Mouse (Mus musculus) neural tube, embryonic 11.5 days (tissue): ENCODE data around the gene Olfr180. TPM values are rescaled to one million over a fixed set of nuclear protein-coding genes. Genes with fewer than 3 reads are reported as not detected.

Experiments
- ATAC-seq: fragments of 200-750 bp; cut with Nextera tagmentation; 2 replicates; pipeline ENCODE4 v1.8.0; 2017; ENCODE audit warnings: moderate number of reproducible peaks, mild to moderate bottlenecking, moderate TSS enrichment, moderate library complexity; ENCODE audit not compliant: insufficient read depth, low FRiP score, low TSS enrichment
- DNase-seq: peaks from one replicate; pipeline ENCODE4 v3.0.0-alpha.2; 2015; ENCODE audit warnings: low spot score
- H3K27ac ChIP-seq: fragments of 300-500 bp; sonication (generic); 2 replicates; pipeline ENCODE4 v1.5.1; 2014; ENCODE audit warnings: low read depth, mild to moderate bottlenecking, low read length
- H3K27me3 ChIP-seq: fragments of 300-500 bp; sonication (generic); 2 replicates; pipeline ENCODE4 v1.6.1; 2014; ENCODE audit warnings: mild to moderate bottlenecking, low read length, mixed read lengths; ENCODE audit not compliant: control insufficient read depth, insufficient read depth
- H3K36me3 ChIP-seq: fragments of 300-500 bp; sonication (generic); 2 replicates; pipeline ENCODE4 v1.6.1; 2014; ENCODE audit warnings: mild to moderate bottlenecking, low read length, moderate library complexity, mixed read lengths; ENCODE audit not compliant: control insufficient read depth, insufficient read depth
- H3K4me1 ChIP-seq: fragments of 300-500 bp; sonication (generic); 2 replicates; pipeline ENCODE4 v1.6.1; 2014; ENCODE audit warnings: low read length, mixed read lengths; ENCODE audit not compliant: control insufficient read depth, insufficient read depth
- H3K4me2 ChIP-seq: fragments of 300-500 bp; sonication (generic); 2 replicates; pipeline ENCODE4 v1.6.1; 2014; ENCODE audit warnings: low read depth, mild to moderate bottlenecking, moderate library complexity
- H3K4me3 ChIP-seq: fragments of 300-500 bp; sonication (generic); 2 replicates; pipeline ENCODE4 v1.5.1; 2014; ENCODE audit warnings: low read depth, low read length
- H3K9ac ChIP-seq: fragments of 300-500 bp; sonication (generic); 2 replicates; pipeline ENCODE4 v1.6.1; 2014; ENCODE audit warnings: mild to moderate bottlenecking, low read length
- H3K9me3 ChIP-seq: fragments of 300-500 bp; sonication (generic); 2 replicates; pipeline ENCODE4 v1.6.1; 2016; ENCODE audit warnings: low read length; ENCODE audit not compliant: control insufficient read depth
- WGBS: fragments of 180-500 bp; shearing (Covaris S2); extraction: QIAGEN DNeasy Blood & Tissue Kit; methylation state at CpG from one replicate; pipeline ENCODE4 v1.1.7; 2014; 5-methylcytosine and 5-hydroxymethylcytosine counted together
- polyA plus RNA-seq: library from polyadenylated mRNA; unstranded; fragments of >200 nt; fragmentation: Nextera tagmentation; extraction: Ambion mirVana; gene quantifications from 2 replicates; pipeline ENCODE4 v1.2.1, GENCODE M21; 2014

The Olfr180 gene
- not detected in 2 replicates for polyA plus RNA-seq

DNA sequence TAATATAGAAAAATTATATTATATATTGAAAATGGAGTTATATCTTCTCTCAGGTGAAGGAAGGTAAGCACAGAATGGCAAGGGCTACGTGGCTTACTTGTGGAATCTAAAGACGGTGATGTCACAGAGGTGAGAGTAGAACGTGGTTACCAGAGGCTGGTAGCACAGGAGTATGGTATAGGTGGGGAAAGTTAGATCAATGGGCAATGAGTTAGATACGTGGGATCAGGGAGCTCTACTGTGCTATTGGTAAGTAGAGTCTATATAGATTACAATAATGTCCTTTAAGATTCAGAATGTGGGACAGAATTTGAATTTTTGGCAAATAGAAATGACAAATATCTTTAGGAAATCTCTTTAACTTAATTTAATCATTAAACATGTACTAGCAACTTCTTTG, at the start of gene Olfr180:
Olfr180 (minus strand) TSS at position 101 of the 400 bp plus-strand sequence.
- Histone ChIP-seq H3K4me1 (no peaks in the 10 kb centered on the region), H3K27me3 (no peaks in the 10 kb centered on the region), H3K36me3 (no peaks in the 10 kb centered on the region), H3K27ac (no peak within 1 kb of the TSS), H3K4me3 (no peak within 1 kb of the TSS), H3K9ac (no peak within 1 kb of the TSS), H3K9me3 (no peaks in the 10 kb centered on the region), H3K4me2 (no peak within 1 kb of the TSS)
- WGBS = 88% methylated on average over 4 of the region's 4 CpGs
- DNase-seq = no peak
- ATAC-seq = no peak

DNA sequence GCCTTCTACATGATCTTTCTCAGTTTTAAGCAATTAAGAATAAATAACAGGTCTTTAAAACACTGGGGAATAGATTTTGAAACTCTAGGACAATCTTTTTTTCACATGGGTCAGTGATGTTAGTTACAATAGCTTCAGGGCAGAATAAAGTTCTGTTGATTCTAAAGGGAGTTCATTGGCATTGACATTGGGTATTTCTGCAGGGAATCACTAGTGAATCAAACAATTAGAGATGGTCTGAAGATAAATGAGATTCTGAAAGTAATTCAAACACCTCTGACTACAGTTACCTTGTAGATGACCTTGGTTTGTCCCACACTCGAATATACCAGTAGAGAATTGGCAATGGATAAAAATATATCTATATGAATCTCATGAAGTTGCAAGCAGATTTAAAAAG, 537 bp downstream of the Olfr180 start, which contains the start of gene Olfr181:
Olfr181 (minus strand) TSS at position 101 of the 400 bp plus-strand sequence.
- Histone ChIP-seq H3K27ac (no peak within 1 kb of the TSS), H3K4me1 (no peaks in the 10 kb centered on the region), H3K27me3 (no peaks in the 10 kb centered on the region), H3K36me3 (no peaks in the 10 kb centered on the region), H3K9me3 (no peaks in the 10 kb centered on the region), H3K4me2 (no peak within 1 kb of the TSS), H3K9ac (no peak within 1 kb of the TSS), H3K4me3 (no peak within 1 kb of the TSS)
- no peak for DNase-seq
- ATAC-seq = no peak
- 72% methylated on average over 1 of the region's 1 CpGs for WGBS

DNA sequence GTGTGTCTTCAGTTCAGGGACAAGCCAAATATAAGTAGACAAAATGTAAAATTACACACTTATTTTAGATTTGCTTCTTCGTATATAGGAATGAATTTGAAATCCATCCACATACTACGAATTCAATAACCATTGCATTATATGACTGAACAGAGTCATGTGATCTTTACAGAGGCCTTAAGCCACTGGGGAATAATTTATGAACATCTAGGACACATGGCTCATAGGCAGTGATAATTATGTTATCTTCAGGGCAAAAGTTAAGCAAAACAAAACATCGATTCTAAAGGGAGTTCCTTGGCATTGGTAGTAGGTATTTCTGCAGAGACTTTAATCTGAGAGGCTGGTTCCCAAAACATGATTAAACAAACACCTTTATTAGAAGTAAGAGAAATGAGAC, 37.2 kb downstream of the Olfr180 start, which contains the start of gene Olfr178:
Olfr178 (minus strand) TSS at position 101 of the 400 bp plus-strand sequence.
- ATAC-seq (no peak), DNase-seq (no peak)
- Histone ChIP-seq H3K4me1 (no peaks in the 10 kb centered on the region), H3K4me3 (no peak within 1 kb of the TSS), H3K27me3 (no peaks in the 10 kb centered on the region), H3K9me3 (no peaks in the 10 kb centered on the region), H3K4me2 (no peak within 1 kb of the TSS), H3K36me3 (no peaks in the 10 kb centered on the region), H3K9ac (no peak within 1 kb of the TSS), H3K27ac (no peak within 1 kb of the TSS)
- WGBS = 92% methylated on average over 3 of the region's 3 CpGs

DNA sequence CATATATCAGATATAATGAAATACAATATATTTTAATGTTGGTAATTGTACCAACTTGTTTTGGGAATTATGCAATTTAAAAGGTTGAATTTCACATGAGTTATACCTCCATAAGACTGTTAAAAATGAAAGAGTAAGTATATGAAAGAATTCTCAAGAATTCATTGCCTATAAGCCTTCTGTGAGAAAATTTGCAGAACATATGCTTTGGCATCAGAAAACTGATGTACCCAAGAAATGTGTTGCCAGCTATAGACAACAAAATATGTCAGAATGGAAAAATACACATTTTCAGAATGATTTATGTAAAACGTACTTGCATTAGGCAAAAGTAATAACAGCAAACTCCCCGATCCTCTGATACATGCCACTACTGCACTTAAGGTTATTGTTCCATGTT, 44.8 kb downstream of the Olfr180 start:
- 95% methylated on average over 2 of the region's 2 CpGs for WGBS
- no peaks in the 10 kb centered on the region for H3K4me1 ChIP-seq

DNA sequence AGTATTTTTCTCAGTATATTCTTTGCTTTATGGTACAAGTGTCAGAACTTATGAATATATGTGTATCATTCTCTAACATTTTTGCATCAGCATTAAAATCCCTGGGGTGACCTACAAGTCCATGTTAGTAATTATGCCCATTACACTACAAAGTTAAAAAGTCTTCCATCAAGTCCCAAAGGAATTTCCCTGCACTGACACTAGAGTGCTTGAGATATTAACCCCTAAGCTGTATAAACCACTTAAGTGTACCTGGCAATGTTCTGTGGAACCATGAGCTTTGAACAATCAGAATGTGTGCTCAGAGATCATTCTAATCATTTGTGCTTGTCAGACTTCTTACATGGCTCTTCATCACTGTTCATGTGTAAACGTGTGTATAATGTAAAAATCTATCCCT, 54.5 kb downstream of the Olfr180 start, which contains the start of gene Olfr177:
Olfr177 (minus strand) TSS at position 101 of the 400 bp plus-strand sequence.
- no peaks in the 10 kb centered on the region for H3K27me3 ChIP-seq
- no peak within 1 kb of the TSS for H3K4me2 ChIP-seq
- no peaks in the 10 kb centered on the region for H3K4me1 ChIP-seq
- DNase-seq (no peak), ATAC-seq (no peak)
- H3K9me3 ChIP-seq = no peaks in the 10 kb centered on the region
- no peak within 1 kb of the TSS for H3K4me3 ChIP-seq
- no peak within 1 kb of the TSS for H3K9ac ChIP-seq
- H3K36me3 ChIP-seq = no peaks in the 10 kb centered on the region
- 71% methylated on average over 1 of the region's 1 CpGs for WGBS
- no peak within 1 kb of the TSS for H3K27ac ChIP-seq

More for the DNA sequence above, 44.8 kb downstream of the Olfr180 start:
- Histone ChIP-seq H3K27me3 (no peaks in the 10 kb centered on the region), H3K27ac (no peak overlapping the region), H3K36me3 (no peaks in the 10 kb centered on the region), H3K4me2 (no peak overlapping the region), H3K9me3 (no peaks in the 10 kb centered on the region), H3K4me3 (no peak overlapping the region), H3K9ac (no peak overlapping the region)
- DNase-seq (no peak), ATAC-seq (no peak)

Other genes with a start within 250 kb of the Olfr180 start
- not detected in 2 replicates for gene Gpr15, start 210.3 kb downstream of the Olfr180 start, polyA plus RNA-seq
- 132 and 136 TPM in 2 replicates for gene Cldnd1, start 201.5 kb downstream of the Olfr180 start, polyA plus RNA-seq
- gene Olfr172, start 166.2 kb downstream of the Olfr180 start, polyA plus RNA-seq = not detected in 2 replicates
- gene Olfr173, start 129.1 kb downstream of the Olfr180 start, polyA plus RNA-seq = not detected in 2 replicates
- not detected in 2 replicates for gene Olfr175-ps1, start 102.6 kb downstream of the Olfr180 start, polyA plus RNA-seq
- not detected in 2 replicates for gene Olfr177, start 54.6 kb downstream of the Olfr180 start, polyA plus RNA-seq
- not detected in 2 replicates for gene Olfr178, start 37.3 kb downstream of the Olfr180 start, polyA plus RNA-seq
- not detected in 2 replicates for gene Olfr181, start 637 bp downstream of the Olfr180 start, polyA plus RNA-seq
- gene Olfr183, start 66.0 kb upstream of the Olfr180 start, polyA plus RNA-seq = not detected in 2 replicates
- not detected in 2 replicates for gene Olfr186, start 100.9 kb upstream of the Olfr180 start, polyA plus RNA-seq
- gene Olfr187, start 110.4 kb upstream of the Olfr180 start, polyA plus RNA-seq = not detected in 2 replicates
- not detected in 2 replicates for gene Olfr190, start 148.6 kb upstream of the Olfr180 start, polyA plus RNA-seq
- not detected in 2 replicates for gene Olfr191, start 160.4 kb upstream of the Olfr180 start, polyA plus RNA-seq
- gene Olfr193, start 182.5 kb upstream of the Olfr180 start, polyA plus RNA-seq = not detected in 2 replicates
- gene Olfr194, start 191.7 kb upstream of the Olfr180 start, polyA plus RNA-seq = not detected in 2 replicates
- not detected in 2 replicates for gene Olfr195, start 217.7 kb upstream of the Olfr180 start, polyA plus RNA-seq
- gene Olfr196, start 241.1 kb upstream of the Olfr180 start, polyA plus RNA-seq = not detected in 2 replicates